Mouse (Mus musculus) adrenal gland, postnatal 25 days (tissue): ENCODE measurements at regions not wholly inside any gene's neighbourhood (a gene's known extent, or its start where the extent isn't known, plus 50 kb on each side); places are given as distances from the start of the nearest gene placed in this dataset.

Experiments
- DNase-seq: peaks from one replicate; pipeline ENCODE4 v3.0.0; 2021; ENCODE audit warnings: mixed read lengths

- no peak for DNase-seq
These were observed 256.8 kb upstream of the Nt5c1b start for GRCm38 (mm10) chr12:10112874-10113453.

GRCm38 (mm10) chr12:10122102-10122501 lies 247.7 kb upstream of the Nt5c1b start:
- DNase-seq: no peak

GRCm38 (mm10) chr12:10127995-10128573 lies 241.7 kb upstream of the Nt5c1b start:
- no peak for DNase-seq

DNA sequence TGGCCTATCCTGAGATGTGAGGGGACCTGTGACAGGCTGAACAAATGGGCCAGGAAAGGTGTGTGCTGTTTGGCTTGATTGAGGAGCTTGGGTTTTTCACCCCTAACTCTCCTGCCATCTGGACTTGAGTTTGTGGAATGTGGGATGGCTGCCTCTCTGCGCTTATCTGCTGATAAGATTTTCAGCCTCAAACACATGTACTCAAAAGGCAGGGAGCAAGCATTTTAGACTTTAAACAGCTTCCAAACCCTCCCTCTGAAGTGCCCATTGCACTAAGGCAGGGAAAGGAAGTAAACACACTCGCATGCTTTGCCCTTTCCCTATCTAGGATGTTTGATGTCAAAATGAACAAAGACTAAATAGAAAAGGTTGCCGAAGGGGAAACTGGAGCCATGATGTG lies 235.6 kb upstream of the Nt5c1b start:
- DNase-seq: no peak

GRCm38 (mm10) chr12:10135915-10136314 lies 233.9 kb upstream of the Nt5c1b start:
- DNase-seq: no peak

DNA sequence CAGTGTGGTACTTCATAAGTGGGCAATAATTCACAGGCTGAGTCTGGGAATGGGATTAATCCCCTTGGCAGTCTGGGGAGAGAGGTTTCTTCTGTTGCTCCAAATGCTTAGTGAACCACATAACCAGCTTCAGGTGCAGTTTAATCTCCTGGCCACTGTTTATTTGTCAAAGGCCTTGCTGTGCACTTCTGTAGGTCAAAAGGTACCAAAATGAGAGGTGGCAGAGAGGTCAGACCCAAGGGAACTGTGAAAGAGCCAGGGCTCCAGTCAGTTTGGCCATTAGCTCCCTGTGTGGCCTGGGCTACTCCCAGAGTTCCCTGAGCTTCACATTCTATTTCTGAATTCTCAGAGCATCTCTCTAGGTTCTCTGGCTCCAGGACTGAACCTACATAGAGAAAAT lies 229.6 kb upstream of the Nt5c1b start:
- DNase-seq: no peak

GRCm38 (mm10) chr12:10160837-10161236 lies 208.9 kb upstream of the Nt5c1b start:
- DNase-seq: no peak

GRCm38 (mm10) chr12:10168042-10168441 lies 201.7 kb upstream of the Nt5c1b start:
- DNase-seq: no peak

DNA sequence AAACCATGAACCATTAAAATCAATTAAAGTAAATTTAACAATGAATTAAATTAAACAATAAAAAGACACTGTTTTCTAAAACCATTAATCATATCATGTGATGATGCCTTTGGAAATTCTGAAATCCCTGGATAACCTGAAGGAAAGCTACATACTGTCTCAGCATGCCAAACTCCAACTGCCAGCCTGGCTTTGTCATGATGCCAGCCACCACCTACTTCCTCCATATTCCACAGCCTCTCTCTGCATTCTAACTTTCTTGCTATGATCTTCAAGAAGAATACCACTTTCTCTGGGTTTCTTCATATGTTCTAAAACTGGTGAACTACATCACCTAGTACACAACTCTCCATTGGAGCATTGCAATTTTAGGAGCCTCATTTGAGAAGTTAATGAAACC lies 201.2 kb upstream of the Nt5c1b start:
- DNase-seq: no peak

DNA sequence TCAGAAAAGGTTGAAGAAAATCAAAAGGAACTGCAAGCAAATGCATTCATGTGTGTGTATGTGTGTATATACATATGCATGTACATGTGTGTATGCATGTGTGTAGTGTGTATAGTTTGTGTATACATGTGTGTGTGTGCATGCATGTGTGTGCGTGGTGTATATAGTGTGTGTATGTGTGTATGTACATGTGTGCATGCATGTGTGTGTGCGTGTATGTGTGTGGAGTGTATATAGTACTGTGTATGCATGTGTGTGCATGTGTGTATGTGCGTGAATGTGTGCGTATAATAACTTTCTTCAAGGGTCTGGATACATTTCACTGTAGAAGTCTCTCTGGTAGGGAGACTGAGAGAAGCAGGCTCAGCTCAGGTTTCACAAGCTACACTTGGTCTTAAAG lies 191.1 kb upstream of the Nt5c1b start:
- DNase-seq: no peak

GRCm38 (mm10) chr12:10179147-10179814 lies 190.5 kb upstream of the Nt5c1b start:
- DNase-seq: no peak

DNA sequence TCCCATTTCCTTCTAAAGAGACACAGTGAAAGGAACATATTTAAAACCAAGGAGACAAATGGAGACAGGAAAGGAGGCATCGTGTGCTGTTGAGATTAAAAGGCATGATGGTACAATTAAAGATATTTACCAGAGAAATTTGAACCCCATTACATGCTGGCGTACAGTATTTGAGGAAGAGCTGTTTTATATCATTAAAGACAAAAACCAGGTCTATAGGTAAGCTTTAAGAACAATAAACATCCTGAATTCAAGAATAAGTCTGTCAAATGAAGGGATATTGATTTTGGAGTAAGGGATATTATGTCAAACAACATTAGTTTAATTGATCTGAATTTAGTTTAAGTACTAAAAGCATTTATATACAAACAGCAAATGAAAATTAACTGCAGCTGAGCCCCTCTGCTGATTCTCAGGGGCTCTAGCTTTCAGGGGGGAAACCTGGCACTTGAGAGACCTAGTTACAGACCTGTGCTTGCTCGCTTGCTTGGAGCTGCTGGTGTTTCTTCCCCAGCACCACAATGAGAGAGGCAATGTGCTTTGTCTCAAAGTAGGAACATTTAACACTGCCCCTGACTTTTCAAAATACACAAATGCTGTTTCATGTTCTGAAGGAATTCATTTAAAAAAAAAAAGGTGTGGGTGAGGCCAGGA lies 189.8 kb upstream of the Nt5c1b start:
- DNase-seq: no peak

DNA sequence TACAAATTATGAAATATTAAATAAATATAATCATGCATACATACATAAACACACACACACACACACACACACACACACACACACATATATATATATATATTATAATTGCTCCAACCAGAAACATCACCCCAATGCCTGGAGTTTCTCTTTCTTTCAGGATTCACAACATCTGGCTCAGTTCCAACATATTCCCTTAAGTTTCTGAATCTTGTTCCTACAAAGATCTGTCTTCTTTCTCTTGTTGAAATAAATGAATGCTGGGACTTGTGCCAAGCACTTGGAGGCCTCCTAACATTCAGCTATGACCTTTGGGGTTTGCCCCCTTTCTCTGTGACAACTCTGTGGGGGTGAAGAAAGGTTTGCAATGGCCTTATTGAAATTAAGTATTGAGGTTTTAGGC lies 187.2 kb upstream of the Nt5c1b start:
- no peak for DNase-seq

GRCm38 (mm10) chr12:10186576-10186975 lies 183.2 kb upstream of the Nt5c1b start:
- DNase-seq: no peak

- no peak for DNase-seq
These were observed 180.0 kb upstream of the Nt5c1b start for GRCm38 (mm10) chr12:10189746-10190145.

DNA sequence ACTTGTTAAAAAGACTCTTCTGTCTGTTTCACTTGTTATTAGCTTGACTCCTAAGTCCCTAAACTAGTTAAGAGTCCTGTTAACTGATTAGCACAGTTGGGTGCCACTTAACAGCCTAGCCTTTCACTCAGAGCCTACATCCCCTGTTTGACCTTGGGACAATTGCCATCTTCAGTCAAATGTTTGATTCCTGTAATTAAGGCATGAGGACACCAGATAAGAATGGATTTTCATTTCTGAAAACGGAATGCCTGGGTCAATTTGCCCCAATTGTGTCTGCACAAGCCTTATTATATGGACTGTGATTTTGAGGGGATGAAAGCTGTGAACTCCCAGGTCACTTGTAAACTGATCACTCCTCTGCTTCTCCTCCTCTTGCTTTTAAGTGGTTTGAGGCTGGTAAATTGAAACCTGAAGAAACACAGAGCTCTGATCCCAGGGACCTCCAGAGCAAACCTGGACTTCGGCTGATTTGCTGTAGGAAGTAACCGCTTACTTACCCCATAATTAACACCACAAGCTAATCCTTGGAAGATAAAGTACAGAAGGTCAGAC lies 171.8 kb upstream of the Nt5c1b start:
- DNase-seq: no peak

GRCm38 (mm10) chr12:10209841-10210240 lies 159.9 kb upstream of the Nt5c1b start:
- no peak for DNase-seq

GRCm38 (mm10) chr12:10222821-10223220 lies 147.0 kb upstream of the Nt5c1b start:
- DNase-seq: no peak

DNA sequence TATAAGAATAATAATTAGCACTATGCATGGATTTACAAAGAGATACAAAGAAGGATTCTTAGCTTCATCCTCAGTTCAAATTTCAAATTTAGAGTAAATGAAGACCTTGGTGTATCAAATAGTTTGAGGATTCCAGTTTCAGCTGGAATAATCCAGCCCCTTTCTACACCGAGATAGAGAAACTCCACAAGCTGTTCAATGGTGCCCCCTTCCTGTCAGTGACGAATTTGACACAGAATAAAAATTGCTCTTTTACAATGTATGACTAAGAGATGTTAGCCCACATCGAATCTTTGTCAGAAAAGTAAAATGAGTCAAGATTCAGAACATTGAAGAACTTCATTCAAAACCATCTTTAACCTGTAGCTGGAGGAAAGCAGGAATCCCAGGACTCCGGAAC lies 145.9 kb upstream of the Nt5c1b start:
- no peak for DNase-seq

DNA sequence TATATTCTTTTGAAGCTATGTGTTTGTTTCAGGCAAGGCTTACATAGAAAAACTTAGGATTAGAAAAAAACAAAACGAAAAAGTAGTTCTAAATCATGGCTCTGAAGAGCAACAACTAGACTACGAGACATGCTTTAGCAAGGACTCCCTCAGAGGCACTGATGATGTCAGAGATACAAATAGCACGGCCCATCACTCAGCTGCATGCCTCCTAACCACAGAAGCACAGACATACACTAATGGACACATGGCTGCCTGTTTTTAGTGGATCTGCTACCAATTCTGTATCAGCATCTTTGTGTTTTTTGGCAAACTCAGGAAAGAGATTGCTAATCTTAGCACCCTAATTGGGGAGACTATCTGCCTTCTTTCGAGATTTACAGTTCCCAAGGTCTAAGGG lies 138.6 kb upstream of the Nt5c1b start:
- DNase-seq: no peak

- no peak for DNase-seq
These were observed 138.1 kb upstream of the Nt5c1b start for GRCm38 (mm10) chr12:10231683-10232082.

GRCm38 (mm10) chr12:10248110-10248509 lies 121.7 kb upstream of the Nt5c1b start:
- DNase-seq: no peak

GRCm38 (mm10) chr12:10256385-10256784 lies 113.4 kb upstream of the Nt5c1b start:
- no peak for DNase-seq
